Comparison of ENCODE assay signal across 30 mouse cellular contexts in genomic region chr2:148430941-148431340, GRCm38 (mm10). TPM values are rescaled to one million over a fixed set of nuclear protein-coding genes. Genes with fewer than 3 reads are reported as not detected.
"Had no signal": no experiment of that assay in that cellular context is flagged by ENCODE, and none has a peak within 500 bp of the region (broad histone marks: within the 10 kb centered on the region; RNA-seq: fewer than 3 reads in every experiment).

No protein-coding gene starts in this region.

- H3K9ac ChIP-seq: heart, embryonic 13.5 days; heart, embryonic 15.5 days; hindbrain, embryonic 12.5 days; hindbrain, embryonic 14.5 days; intestine, embryonic 15.5 days; limb, embryonic 12.5 days; liver, embryonic 13.5 days; liver, embryonic 15.5 days; liver, postnatal 0 days had no signal

- H3K4me2 ChIP-seq: heart, embryonic 11.5 days; heart, embryonic 13.5 days; heart, embryonic 15.5 days; hindbrain, embryonic 12.5 days; hindbrain, embryonic 14.5 days; intestine, embryonic 15.5 days; limb, embryonic 12.5 days; liver, embryonic 11.5 days; liver, embryonic 13.5 days; liver, embryonic 15.5 days had no signal

- H3K36me3 ChIP-seq: heart, embryonic 13.5 days; heart, embryonic 15.5 days; hindbrain, embryonic 10.5 days; hindbrain, embryonic 12.5 days; intestine, embryonic 15.5 days; limb, embryonic 10.5 days; limb, embryonic 12.5 days; liver, embryonic 13.5 days; liver, embryonic 15.5 days had no signal

- H3K27me3 ChIP-seq: heart, embryonic 13.5 days; heart, embryonic 15.5 days; hindbrain, embryonic 12.5 days; intestine, embryonic 15.5 days; limb, embryonic 12.5 days; liver, embryonic 13.5 days; liver, embryonic 15.5 days had no signal

- DNase-seq: gastrocnemius, adult 2 months; gastrocnemius, postnatal 10 days; gastrocnemius, postnatal 25 days; heart, adult 2 months; heart, postnatal 14 days; heart, postnatal 4 days; kidney, adult 2 months; kidney, adult 9 months; kidney, postnatal 25 days; kidney, postnatal 4 days; liver; liver, embryonic 13.5 days; liver, postnatal 0 days had no signal

- H3K4me1 ChIP-seq: heart, embryonic 13.5 days; heart, embryonic 15.5 days; hindbrain, embryonic 10.5 days; hindbrain, embryonic 12.5 days; intestine, embryonic 15.5 days; limb, embryonic 12.5 days; liver, embryonic 13.5 days; liver, embryonic 15.5 days had no signal

- H3K4me3 ChIP-seq: gastrocnemius, adult 2 months; heart, adult 2 months; heart, embryonic 13.5 days; heart, embryonic 15.5 days; hindbrain, embryonic 10.5 days; hindbrain, embryonic 12.5 days; intestine, embryonic 15.5 days; left cerebral cortex, adult 2 months; limb, embryonic 10.5 days; limb, embryonic 12.5 days; liver, embryonic 13.5 days; liver, embryonic 15.5 days had no signal

- H3K9me3 ChIP-seq: heart, embryonic 13.5 days; heart, embryonic 15.5 days; hindbrain, embryonic 10.5 days; hindbrain, embryonic 12.5 days; intestine, embryonic 15.5 days; limb, embryonic 10.5 days; limb, embryonic 12.5 days; liver, embryonic 13.5 days; liver, embryonic 15.5 days had no signal

- H3K27ac ChIP-seq: heart, adult 2 months; heart, embryonic 13.5 days; heart, embryonic 15.5 days; hindbrain, embryonic 10.5 days; hindbrain, embryonic 12.5 days; hindbrain, embryonic 14.5 days; intestine, embryonic 15.5 days; kidney, postnatal 0 days; left cerebral cortex, adult 2 months; limb, embryonic 10.5 days; limb, embryonic 12.5 days; liver, embryonic 13.5 days; liver, embryonic 15.5 days had no signal

- ATAC-seq: hindbrain, embryonic 16.5 days; inflammation-experienced regulatory T-cells, adult 6 months; intestine, embryonic 15.5 days; intestine, postnatal 0 days; liver, postnatal 0 days had no signal

RNA-seq across cellular contexts. Expression of gene Sstr4, which starts 35.8 kb away (rescaled TPM):
- total RNA-seq: granulocyte monocyte progenitor cell, adult 5-6 weeks had no signal
- polyA plus RNA-seq: inflammation-experienced regulatory T-cells, adult 6 months; liver, embryonic 13.5 days; liver, embryonic 15.5 days; liver, postnatal 0 days had no signal
